16 mouse cellular contexts compared by ENCODE assay signal in the genomic region with DNA sequence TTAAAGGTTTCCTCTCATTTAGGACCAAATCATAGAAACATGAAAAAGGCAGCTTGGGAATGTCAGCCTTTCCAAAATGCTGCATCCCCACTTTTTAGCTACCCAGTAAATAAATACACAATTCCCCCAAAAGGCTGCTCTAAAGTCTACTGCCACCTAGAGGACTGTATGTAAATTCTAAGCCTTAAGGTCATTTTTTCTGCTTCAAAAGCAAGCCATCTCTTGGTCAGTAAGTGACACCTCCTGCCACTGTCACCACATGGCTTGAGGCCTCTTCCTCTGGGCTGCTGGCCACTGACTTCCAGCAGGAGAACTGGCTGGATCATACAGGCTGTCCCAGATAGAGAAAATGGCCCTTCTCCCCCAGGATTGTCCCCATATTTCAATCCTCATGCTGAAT. TPM values are rescaled to one million over a fixed set of nuclear protein-coding genes. Genes with fewer than 3 reads are reported as not detected.
DNase-seq lines count a peak whose midpoint lies in the region; ATAC-seq and TF ChIP-seq lines count a peak whose summit lies in the region.
"Had no signal": no experiment of that assay in that cellular context is flagged by ENCODE, and none has a peak within 500 bp of the region (broad histone marks: within the 10 kb centered on the region; RNA-seq: fewer than 3 reads in every experiment).

No protein-coding gene starts in this region.

- ATAC-seq in forebrain, embryonic 14.5 days, result no peak
- no peak for ATAC-seq in forebrain, embryonic 12.5 days (ENCODE audit: low FRiP score)
- ATAC-seq in lung, embryonic 14.5 days (ENCODE audit: insufficient read depth), result no peak

- H3K27me3 ChIP-seq in forebrain, embryonic 14.5 days (replicated peaks; ENCODE audit: control insufficient read depth, insufficient read depth, low read length), result no peaks in the 10 kb centered on the region
- peaks cover 34% of the 10 kb centered on the region for H3K27me3 ChIP-seq in forebrain, embryonic 12.5 days
- no peaks in the 10 kb centered on the region for H3K27me3 ChIP-seq in lung, embryonic 14.5 days (ENCODE audit: insufficient read depth, low read length)

- no peaks in the 10 kb centered on the region for H3K9me3 ChIP-seq in forebrain, embryonic 14.5 days (replicated peaks; ENCODE audit: control insufficient read depth, low read length)
- no peaks in the 10 kb centered on the region for H3K9me3 ChIP-seq in forebrain, embryonic 12.5 days
- H3K9me3 ChIP-seq in lung, embryonic 14.5 days (ENCODE audit: low read depth, low read length), result no peaks in the 10 kb centered on the region
- H3K9me3 ChIP-seq: G1E; heart, embryonic 15.5 days had no signal

- no peak overlapping the region for H3K9ac ChIP-seq in forebrain, embryonic 14.5 days (ENCODE audit: low read length)
- H3K9ac ChIP-seq in forebrain, embryonic 12.5 days, result no peak overlapping the region
- no peak overlapping the region for H3K9ac ChIP-seq in lung, embryonic 14.5 days
- H3K9ac ChIP-seq: heart, embryonic 15.5 days had no signal

- H3K36me3 ChIP-seq in forebrain, embryonic 14.5 days (ENCODE audit: control insufficient read depth, insufficient read depth, low read length), result no peaks in the 10 kb centered on the region
- H3K36me3 ChIP-seq in forebrain, embryonic 12.5 days (replicated peaks), result no peaks in the 10 kb centered on the region
- no peaks in the 10 kb centered on the region for H3K36me3 ChIP-seq in lung, embryonic 14.5 days (ENCODE audit: insufficient read depth)
- H3K36me3 ChIP-seq: G1E; heart, embryonic 15.5 days had no signal

- H3K4me1 ChIP-seq in forebrain, embryonic 14.5 days (ENCODE audit: control insufficient read depth, insufficient read depth, low read length), result no peaks in the 10 kb centered on the region
- H3K4me1 ChIP-seq in forebrain, embryonic 12.5 days, result peaks cover 6% of the 10 kb centered on the region; the same call in 1 of the 2 replicates
- H3K4me1 ChIP-seq in lung, embryonic 14.5 days (ENCODE audit: insufficient read depth), result peaks cover 34% of the 10 kb centered on the region

- H3K27ac ChIP-seq in forebrain, embryonic 14.5 days (ENCODE audit: low read depth, low read length), result no peak overlapping the region
- no peak overlapping the region for H3K27ac ChIP-seq in forebrain, embryonic 12.5 days
- H3K27ac ChIP-seq in lung, embryonic 14.5 days (ENCODE audit: low read depth), result no peak overlapping the region
- H3K27ac ChIP-seq: heart, embryonic 15.5 days had no signal

- peak; percentile 49 for DNase-seq in forebrain, embryonic 14.5 days (ENCODE audit: low spot score)
- DNase-seq in lung, embryonic 14.5 days, result peak; percentile 62
- no peak for DNase-seq in lung, postnatal 4 days
- peak; percentile 43 for DNase-seq in R1 (ENCODE audit: low read depth, low spot score)
- DNase-seq in naive thymus-derived CD4-positive, alpha-beta T cell, adult 2 months (ENCODE audit: low read depth), result peak; percentile 8
- DNase-seq in thymus, postnatal 14 days, result no peak
- no peak for DNase-seq in right cerebral cortex, postnatal 14 days
- DNase-seq: adrenal gland, postnatal 36 days; kidney, adult 8-10 months; thymus, adult 2 months had no signal

- peak; percentile 63 for TF ChIP-seq CTCF in lung, embryonic 14.5 days (IDR thresholded peaks at IDR 0.05; ENCODE audit: low read depth)

- no peak overlapping the region for H3K4me3 ChIP-seq in forebrain, embryonic 14.5 days (ENCODE audit: low read depth, low read length)
- no peak overlapping the region for H3K4me3 ChIP-seq in forebrain, embryonic 12.5 days (replicated peaks)
- H3K4me3 ChIP-seq in lung, embryonic 14.5 days (ENCODE audit: low read depth, low read length), result no peak overlapping the region
- H3K4me3 ChIP-seq: heart, embryonic 15.5 days had no signal

- H3K4me2 ChIP-seq in forebrain, embryonic 14.5 days (ENCODE audit: low read length), result no peak overlapping the region
- H3K4me2 ChIP-seq in forebrain, embryonic 12.5 days, result no peak overlapping the region
- no peak overlapping the region for H3K4me2 ChIP-seq in lung, embryonic 14.5 days
- H3K4me2 ChIP-seq: heart, embryonic 15.5 days had no signal

RNA-seq across cellular contexts. Expression of a gene that starts 50.9 kb away (rescaled TPM):
- polyA plus RNA-seq in forebrain, embryonic 14.5 days (2014; fragmentation: Nextera tagmentation; extraction: Ambion mirVana), result not detected in 2 replicates
- not detected in 2 replicates for polyA plus RNA-seq in forebrain, embryonic 12.5 days (2016; fragmentation: Nextera tagmentation; extraction: Ambion mirVana)
- not detected in 2 replicates for polyA plus RNA-seq in lung, embryonic 14.5 days (2014; fragmentation: Nextera tagmentation; extraction: Ambion mirVana)
- polyA plus RNA-seq: embryonic facial prominence, embryonic 14.5 days; G1E; heart, embryonic 15.5 days; lung, embryonic 16.5 days; neural tube, embryonic 11.5 days had no signal

Comparison
In these comparisons a context has a peak if more than half of its experiments do, and no peak if none do; other contexts are left out.
1. DNase-seq: peak in forebrain, embryonic 14.5 days (single experiment), lung, embryonic 14.5 days (single experiment), R1 (single experiment) and naive thymus-derived CD4-positive, alpha-beta T cell, adult 2 months (single experiment); none in lung, postnatal 4 days (0 of 2), thymus, postnatal 14 days (single experiment) and right cerebral cortex, postnatal 14 days (single experiment).